Mouse (Mus musculus) gastrocnemius, adult 2 months (tissue): Measurements from ENCODE around the gene Ccdc69. TPM values are rescaled to one million over a fixed set of nuclear protein-coding genes. Genes with fewer than 3 reads are reported as not detected.

ENCODE experiments used
- DNase-seq: peaks from one replicate; pipeline ENCODE4 v3.0.0; 2022
- H3K27ac ChIP-seq: fragments of 200-600 bp; 2 replicates; pipeline ENCODE4 v1.8.1; 2022; ENCODE audit warnings: mild to moderate bottlenecking
- H3K4me3 ChIP-seq: fragments of 200-600 bp; 2 replicates; pipeline ENCODE4 v1.8.1; 2022; ENCODE audit warnings: mild to moderate bottlenecking, moderate library complexity
- CTCF ChIP-seq: fragments of 200-600 bp; IDR thresholded peaks from 2 replicates; pipeline ENCODE4 v1.8.1; 2022; ENCODE audit warnings: antibody characterized with exemption, mild to moderate bottlenecking, moderate library complexity
- intact Hi-C: fragments of 180-260 bp; cut with DNase I; formaldehyde crosslinking; loops from one replicate; pipeline ENCODE4 v1.15.1; 2025
- total RNA-seq, 2 experiments: library from RNA; stranded (reverse); gene quantifications; 2 replicates each; pipeline ENCODE4 v1.2.3; 2021

Gene Ccdc69
- total RNA-seq, 2 experiments from 2014 or later: 3.6 to 3.9 TPM

- DNase-seq: peak; percentile 79
- Histone ChIP-seq H3K27ac (peak overlapping the region; percentile 66), H3K4me3 (no peak overlapping the region)
- intact Hi-C loops: loop anchor here (1.0 to 2.0 kb wide), 2 partner anchors 41 to 88 kb away; no protein-coding TSS in a partner anchor
- TF ChIP-seq CTCF: peak; percentile 92
Observed at GRCm38 (mm10) chr11:55087006-55087405, 9.1 kb upstream of the Ccdc69 start.

DNA sequence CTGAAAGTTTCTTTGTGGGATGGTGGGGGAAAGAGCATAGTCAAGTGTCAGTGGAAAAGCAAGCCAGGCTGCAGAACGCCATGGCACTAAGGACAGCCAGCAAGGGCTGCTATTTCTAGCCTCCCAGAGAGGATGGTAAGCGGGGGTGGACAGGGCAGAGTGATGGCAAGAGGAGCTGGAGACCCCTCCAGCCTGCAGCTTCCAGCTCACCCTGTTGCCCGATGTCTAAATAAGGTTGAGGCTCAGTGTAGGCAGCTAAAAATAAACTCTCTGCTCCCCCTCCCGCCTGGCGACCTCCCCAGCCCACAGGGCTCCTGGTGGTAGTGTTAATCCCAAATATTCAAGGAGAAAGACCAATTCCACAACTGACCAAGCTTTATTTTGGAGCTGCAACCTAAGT, 7.5 kb upstream of the Ccdc69 start:
- intact Hi-C loops: no loop called here
- TF ChIP-seq CTCF: no peak
- DNase-seq: peak; percentile 74
- Histone ChIP-seq H3K4me3 (no peak overlapping the region), H3K27ac (peak overlapping the region; percentile 90)

GRCm38 (mm10) chr11:55084629-55085028, 6.7 kb upstream of the Ccdc69 start:
- Histone ChIP-seq H3K27ac (peak overlapping the region; percentile 90), H3K4me3 (no peak overlapping the region)
- no peak for TF ChIP-seq CTCF
- peak; percentile 59 for DNase-seq
- intact Hi-C loops: no loop called here

DNA sequence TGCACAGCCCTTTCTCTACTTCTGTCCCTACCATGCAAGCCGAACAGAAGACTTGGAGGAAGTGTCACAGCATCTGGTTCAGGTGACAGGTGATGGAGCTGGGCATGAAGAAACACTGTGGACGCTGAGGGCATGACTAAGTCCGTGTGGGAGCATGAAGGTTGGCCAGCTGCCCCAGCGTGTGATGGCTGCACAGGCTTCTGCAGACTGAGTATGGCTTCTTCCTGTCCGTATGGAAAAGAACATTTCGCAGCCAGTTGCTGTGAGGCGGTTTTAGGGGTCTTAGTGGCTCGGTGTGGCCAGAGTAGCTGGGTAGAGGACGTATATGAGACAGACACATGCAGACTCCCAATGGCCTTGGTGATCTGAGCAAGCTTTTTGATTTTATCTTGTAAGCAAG, 3.3 kb upstream of the Ccdc69 start:
- H3K27ac ChIP-seq: no peak overlapping the region
- DNase-seq: no peak
- intact Hi-C loops: no loop called here
- no peak for TF ChIP-seq CTCF
- H3K4me3 ChIP-seq: no peak overlapping the region

DNA sequence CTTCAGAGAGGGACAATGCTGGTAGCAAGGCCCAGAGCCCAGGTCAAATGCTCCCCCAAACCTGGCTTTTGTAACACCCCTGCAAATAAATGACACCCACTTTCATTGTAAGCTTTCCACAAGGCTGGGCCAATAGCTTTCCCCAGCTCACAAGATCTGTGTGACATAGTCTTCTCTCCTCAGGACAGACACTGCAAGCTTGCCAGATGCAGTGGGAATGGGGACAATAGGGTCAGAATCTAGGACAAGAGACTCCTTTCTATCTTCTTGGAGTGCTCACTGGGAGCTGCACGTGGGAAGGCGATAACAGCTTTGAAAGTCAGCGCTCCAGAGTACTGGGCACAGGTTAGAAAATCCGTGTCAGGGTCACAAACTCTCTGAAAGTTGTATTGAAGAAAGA, 1.2 kb upstream of the Ccdc69 start:
- DNase-seq: no peak
- TF ChIP-seq CTCF: no peak
- Histone ChIP-seq H3K27ac (no peak overlapping the region), H3K4me3 (no peak overlapping the region)
- intact Hi-C loops: loop anchor here (10.0 kb wide), 1 partner anchor 204 kb away; no protein-coding TSS in a partner anchor

- peak overlapping the region; percentile 93 for H3K27ac ChIP-seq
- no peak for DNase-seq
- intact Hi-C loops: loop anchor here (10.0 kb wide), 1 partner anchor 204 kb away; no protein-coding TSS in a partner anchor
- TF ChIP-seq CTCF: no peak
- H3K4me3 ChIP-seq: peak overlapping the region; percentile 82
Observed at GRCm38 (mm10) chr11:55078502-55078901, 571 bp upstream of the Ccdc69 start.

- DNase-seq: no peak
- peak overlapping the region; percentile 82; the same call in 1 of the 2 replicates for H3K4me3 ChIP-seq
- peak overlapping the region; percentile 93 for H3K27ac ChIP-seq
- intact Hi-C loops: loop anchor here (10.0 kb wide), 1 partner anchor 201 kb away; no protein-coding TSS in a partner anchor
- TF ChIP-seq CTCF: no peak
Observed at GRCm38 (mm10) chr11:55076234-55076633, 1.7 kb downstream of the Ccdc69 start.

DNA sequence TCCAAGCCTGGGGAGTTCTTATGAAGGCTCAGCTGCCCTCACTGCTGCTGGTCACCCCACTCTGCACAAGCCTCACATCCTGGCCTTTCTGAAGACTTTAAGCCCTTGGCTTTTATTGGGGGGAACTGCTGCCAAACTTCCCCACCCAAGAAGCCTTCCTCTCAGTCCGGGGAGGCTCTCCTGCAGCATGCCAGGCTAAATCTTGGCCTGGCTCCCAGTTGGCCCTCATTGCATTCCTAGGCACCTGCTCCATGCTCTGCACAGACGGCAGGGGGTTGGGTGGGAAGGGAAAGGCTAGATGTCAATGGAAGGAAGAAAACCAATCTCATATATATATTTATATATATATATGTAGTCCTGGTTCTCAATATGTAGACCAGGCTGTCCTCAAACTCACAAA, 2.3 kb downstream of the Ccdc69 start:
- no peak for TF ChIP-seq CTCF
- Histone ChIP-seq H3K4me3 (no peak overlapping the region), H3K27ac (peak overlapping the region; percentile 93)
- peak; percentile 75 for DNase-seq
- intact Hi-C loops: loop anchor here (10.0 kb wide), 1 partner anchor 201 kb away; no protein-coding TSS in a partner anchor

DNA sequence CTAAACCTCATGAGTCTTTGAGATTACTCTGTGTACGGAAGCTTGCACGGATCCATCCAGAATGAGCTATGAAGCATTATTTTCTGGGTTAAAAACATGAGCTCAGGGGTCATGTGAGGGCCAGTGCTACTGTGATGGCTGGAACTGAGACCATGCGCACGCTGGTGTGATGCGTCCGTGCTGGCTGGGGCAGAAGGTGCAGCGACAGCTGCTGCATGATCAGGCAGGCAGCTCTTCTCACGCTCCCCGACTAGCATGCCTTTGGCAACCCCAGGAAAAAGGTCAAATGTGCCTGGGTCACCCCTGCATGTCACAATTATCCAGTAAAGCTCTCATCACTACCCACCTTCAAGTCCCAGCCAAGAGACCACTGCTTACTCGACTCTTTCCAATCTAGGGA, 4.7 kb downstream of the Ccdc69 start:
- TF ChIP-seq CTCF: no peak
- Histone ChIP-seq H3K27ac (peak overlapping the region; percentile 93), H3K4me3 (no peak overlapping the region)
- peak; percentile 70 for DNase-seq
- intact Hi-C loops: loop anchor here (10.0 kb wide), 1 partner anchor 198 kb away; no protein-coding TSS in a partner anchor

DNA sequence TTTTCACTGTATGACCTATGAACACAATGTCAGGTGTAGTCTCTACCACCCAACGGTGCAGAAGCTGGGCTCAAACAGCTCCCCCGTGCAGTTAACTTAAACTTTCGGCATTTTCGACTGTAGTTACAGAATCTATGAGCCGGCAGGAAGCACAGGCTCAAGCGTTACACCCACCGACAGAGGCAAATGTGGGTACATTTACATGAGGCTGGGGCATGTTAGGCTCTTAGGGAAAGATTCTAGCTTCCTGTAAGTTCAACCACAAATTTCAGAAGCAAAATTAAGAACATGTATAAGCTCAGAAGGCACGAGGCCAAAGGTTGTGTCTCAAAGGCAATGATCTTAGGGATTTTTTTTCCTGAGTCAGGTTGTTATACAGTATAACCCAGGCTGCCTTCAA, 5.5 kb downstream of the Ccdc69 start:
- TF ChIP-seq CTCF: no peak
- DNase-seq: no peak

GRCm38 (mm10) chr11:55071344-55071743, 6.6 kb downstream of the Ccdc69 start:
- intact Hi-C loops: loop anchor here (10.0 kb wide), 1 partner anchor 197 kb away; no protein-coding TSS in a partner anchor
- DNase-seq: no peak

More for the DNA sequence above, 5.5 kb downstream of the Ccdc69 start:
- H3K27ac ChIP-seq: peak overlapping the region; percentile 93
- intact Hi-C loops: loop anchor here (10.0 kb wide), 1 partner anchor 198 kb away; no protein-coding TSS in a partner anchor
- H3K4me3 ChIP-seq: no peak overlapping the region

DNA sequence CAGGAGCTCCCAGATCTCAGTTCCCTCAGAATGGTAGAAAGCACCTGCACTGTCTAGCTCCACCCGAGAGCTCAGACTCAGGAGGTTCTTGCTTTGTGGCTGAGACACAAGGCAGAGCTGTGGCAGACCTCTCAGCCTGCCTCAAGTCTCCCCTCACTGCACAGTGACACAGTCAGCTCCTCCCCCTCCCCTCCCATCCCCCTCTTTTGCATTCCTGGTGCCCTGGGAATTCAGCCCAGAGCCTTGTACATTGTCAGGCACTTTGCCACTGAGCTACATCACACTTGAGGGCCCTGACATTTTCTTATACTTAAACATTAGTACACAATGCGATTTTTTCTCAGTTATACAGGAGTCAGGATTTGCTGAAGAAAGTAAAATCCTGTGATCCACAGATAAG, 8.9 kb downstream of the Ccdc69 start:
- intact Hi-C loops: no loop called here
- no peak overlapping the region for H3K4me3 ChIP-seq
- peak overlapping the region; percentile 65; the same call in 1 of the 2 replicates for H3K27ac ChIP-seq
- TF ChIP-seq CTCF: no peak
- no peak for DNase-seq

More at GRCm38 (mm10) chr11:55071344-55071743, 6.6 kb downstream of the Ccdc69 start:
- Histone ChIP-seq H3K4me3 (no peak overlapping the region), H3K27ac (no peak overlapping the region; the same call in 1 of the 2 replicates)
- TF ChIP-seq CTCF: no peak

DNA sequence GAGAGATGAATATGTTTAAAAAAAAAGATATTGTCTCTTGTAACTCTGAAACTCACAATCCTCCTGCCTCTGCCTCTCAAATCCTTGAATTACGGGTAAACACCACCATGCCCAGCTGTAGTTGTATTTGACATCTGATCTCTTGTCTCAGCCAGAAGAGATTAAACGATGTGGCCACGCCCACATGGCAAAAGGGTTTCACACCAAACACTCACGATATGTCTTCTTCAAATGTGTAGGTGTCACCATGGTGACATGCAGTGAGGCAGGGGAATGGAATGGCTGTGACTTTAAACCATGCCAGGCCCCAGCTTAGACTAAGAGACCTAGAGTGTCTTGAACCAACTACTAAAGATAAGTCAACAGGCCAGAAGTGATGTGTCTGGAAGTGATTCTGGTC, 11.0 kb downstream of the Ccdc69 start:
- H3K27ac ChIP-seq: no peak overlapping the region
- no peak overlapping the region for H3K4me3 ChIP-seq
- TF ChIP-seq CTCF: no peak
- no peak for DNase-seq
- intact Hi-C loops: no loop called here

GRCm38 (mm10) chr11:55062856-55063255, 15.1 kb downstream of the Ccdc69 start:
- intact Hi-C loops: no loop called here
- Histone ChIP-seq H3K27ac (peak overlapping the region; percentile 24; the same call in 1 of the 2 replicates), H3K4me3 (no peak overlapping the region)
- DNase-seq: no peak
- no peak for TF ChIP-seq CTCF
